Mouse (Mus musculus) forebrain, embryonic 13.5 days (tissue): ENCODE measurements around the gene Npas3. TPM values are rescaled to one million over a fixed set of nuclear protein-coding genes. Genes with fewer than 3 reads are reported as not detected.
A peak's percentile ranks its signal among the peaks of the same experiment; 100 is the strongest.

ENCODE experiments used
- ATAC-seq: fragments of 200-750 bp; cut with Nextera tagmentation; 2 replicates; pipeline ENCODE4 v1.8.0; 2017
- H3K27ac ChIP-seq: fragments of 300-500 bp; sonication (generic); 2 replicates; pipeline ENCODE4 v1.5.1; 2015; ENCODE audit warnings: inconsistent platforms, mild to moderate bottlenecking, moderate library complexity
- H3K27me3 ChIP-seq: fragments of 300-500 bp; sonication (generic); 2 replicates; pipeline ENCODE4 v1.6.1; 2015; ENCODE audit warnings: mild to moderate bottlenecking, inconsistent platforms
- H3K36me3 ChIP-seq: fragments of 300-500 bp; sonication (generic); 2 replicates; pipeline ENCODE4 v1.6.1; 2015; ENCODE audit warnings: mild to moderate bottlenecking, inconsistent platforms; ENCODE audit not compliant: poor library complexity, severe bottlenecking
- H3K4me1 ChIP-seq: fragments of 300-500 bp; sonication (generic); 2 replicates; pipeline ENCODE4 v1.6.1; 2015; ENCODE audit warnings: inconsistent platforms
- H3K4me2 ChIP-seq: fragments of 300-500 bp; sonication (generic); 2 replicates; pipeline ENCODE4 v1.6.1; 2015; ENCODE audit warnings: inconsistent platforms, mild to moderate bottlenecking, moderate library complexity
- H3K4me3 ChIP-seq: fragments of 300-500 bp; sonication (generic); 2 replicates; pipeline ENCODE4 v1.5.1; 2015; ENCODE audit warnings: mild to moderate bottlenecking, inconsistent platforms
- H3K9ac ChIP-seq: fragments of 300-500 bp; sonication (generic); 2 replicates; pipeline ENCODE4 v1.6.1; 2015; ENCODE audit warnings: mild to moderate bottlenecking, inconsistent platforms
- H3K9me3 ChIP-seq: fragments of 300-500 bp; sonication (generic); replicated peaks from 2 replicates; pipeline ENCODE4 v1.6.1; 2016; ENCODE audit warnings: inconsistent platforms
- WGBS: fragments of 180-500 bp; shearing (Covaris S2); methylation state at CpG from one replicate; pipeline ENCODE4 v1.1.7; 2015; 5-methylcytosine and 5-hydroxymethylcytosine counted together
- polyA plus RNA-seq: library from polyadenylated mRNA; unstranded; fragments of >200 nt; fragmentation: Nextera tagmentation; extraction: Ambion mirVana; gene quantifications from 2 replicates; pipeline ENCODE4 v1.2.1, GENCODE M21; 2015

Npas3 gene
- polyA plus RNA-seq, 1 experiment from 2014 or later: 16.8 TPM

DNA sequence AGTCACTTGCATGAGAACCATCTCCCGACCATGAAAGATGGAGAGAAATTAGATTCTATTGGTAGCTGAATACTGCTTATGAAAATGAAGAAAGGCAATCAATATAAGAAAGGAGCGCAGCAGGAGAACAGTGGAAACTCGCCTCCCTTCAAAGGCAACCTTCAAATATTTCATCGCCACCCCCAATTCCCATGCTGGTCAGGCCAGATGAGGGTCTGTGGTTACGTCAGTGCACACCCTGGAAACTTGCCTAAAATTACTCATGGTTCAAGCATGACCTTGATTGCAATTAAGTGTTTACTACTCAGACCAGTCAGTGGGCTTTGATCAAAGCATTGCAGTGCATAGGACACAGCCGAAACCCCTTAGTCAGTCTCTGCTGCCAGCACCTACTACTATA, 613.8 kb downstream of the Npas3 start:
- Histone ChIP-seq H3K4me2 (no peak overlapping the region), H3K9me3 (no peaks in the 10 kb centered on the region), H3K27ac (no peak overlapping the region), H3K27me3 (no peaks in the 10 kb centered on the region), H3K36me3 (no peaks in the 10 kb centered on the region), H3K9ac (no peak overlapping the region), H3K4me3 (no peak overlapping the region), H3K4me1 (peaks cover 24% of the 10 kb centered on the region)
- WGBS: 79% methylated on average over 6 of the region's 6 CpGs
- peak; percentile 62; the same call in 1 of the 2 replicates for ATAC-seq

DNA sequence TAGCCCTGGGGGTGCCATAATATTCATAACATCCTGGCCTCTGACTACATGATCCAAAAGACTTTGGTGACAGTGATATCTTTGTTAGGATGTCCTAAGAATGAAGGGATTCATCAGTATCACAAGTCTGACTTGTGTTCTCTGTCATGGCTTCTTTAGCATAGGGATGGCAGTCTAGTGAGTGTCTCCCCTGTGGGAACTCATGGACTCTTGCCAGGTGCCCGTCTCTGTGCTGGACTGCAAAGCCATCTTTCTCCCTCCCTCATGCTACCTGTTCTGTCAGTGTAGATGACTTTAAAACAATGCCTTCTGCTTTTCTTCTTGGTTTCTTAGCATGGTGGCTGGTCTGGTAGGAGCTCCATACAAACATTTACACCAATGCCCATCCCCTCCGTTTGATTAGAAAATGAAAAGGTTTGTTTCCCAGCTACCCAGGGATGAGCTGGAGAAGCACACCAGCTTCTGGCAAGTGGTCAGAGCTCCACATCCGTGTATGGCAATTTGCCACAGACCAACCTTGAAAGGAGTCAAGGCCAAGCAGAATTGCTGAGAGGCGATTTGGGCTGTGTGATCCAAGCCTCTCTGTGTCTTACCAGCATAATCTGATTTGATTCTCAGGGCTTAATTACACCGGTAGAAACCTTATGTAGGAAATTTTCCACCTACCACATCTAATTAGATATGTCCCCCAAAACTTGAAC, 616.1 kb downstream of the Npas3 start:
- no peak overlapping the region for H3K27ac ChIP-seq
- WGBS: 66% methylated on average over 5 of the region's 5 CpGs
- no peak for ATAC-seq

GRCm38 (mm10) chr12:53865691-53866090, 617.2 kb downstream of the Npas3 start:
- H3K9ac ChIP-seq: no peak overlapping the region
- no peak overlapping the region for H3K27ac ChIP-seq
- no peaks in the 10 kb centered on the region for H3K27me3 ChIP-seq
- H3K36me3 ChIP-seq: no peaks in the 10 kb centered on the region
- H3K4me3 ChIP-seq: no peak overlapping the region
- H3K9me3 ChIP-seq: no peaks in the 10 kb centered on the region
- WGBS: 50% methylated on average over 2 of the region's 2 CpGs
- peaks cover 31% of the 10 kb centered on the region for H3K4me1 ChIP-seq
- no peak overlapping the region for H3K4me2 ChIP-seq
- ATAC-seq: no peak

More for the DNA sequence above, 616.1 kb downstream of the Npas3 start:
- Histone ChIP-seq H3K27me3 (no peaks in the 10 kb centered on the region), H3K4me3 (no peak overlapping the region), H3K9ac (no peak overlapping the region), H3K4me2 (no peak overlapping the region), H3K36me3 (no peaks in the 10 kb centered on the region), H3K4me1 (peaks cover 27% of the 10 kb centered on the region), H3K9me3 (no peaks in the 10 kb centered on the region)

- H3K27me3 ChIP-seq: no peaks in the 10 kb centered on the region
- WGBS: 77% methylated on average over 4 of the region's 4 CpGs
- no peak overlapping the region for H3K4me2 ChIP-seq
- H3K9me3 ChIP-seq: no peaks in the 10 kb centered on the region
- no peak overlapping the region for H3K27ac ChIP-seq
- H3K9ac ChIP-seq: no peak overlapping the region
- H3K36me3 ChIP-seq: no peaks in the 10 kb centered on the region
- ATAC-seq: no peak
- H3K4me1 ChIP-seq: peaks cover 24% of the 10 kb centered on the region
- H3K4me3 ChIP-seq: no peak overlapping the region
These were observed 621.5 kb downstream of the Npas3 start for GRCm38 (mm10) chr12:53869981-53870380.

DNA sequence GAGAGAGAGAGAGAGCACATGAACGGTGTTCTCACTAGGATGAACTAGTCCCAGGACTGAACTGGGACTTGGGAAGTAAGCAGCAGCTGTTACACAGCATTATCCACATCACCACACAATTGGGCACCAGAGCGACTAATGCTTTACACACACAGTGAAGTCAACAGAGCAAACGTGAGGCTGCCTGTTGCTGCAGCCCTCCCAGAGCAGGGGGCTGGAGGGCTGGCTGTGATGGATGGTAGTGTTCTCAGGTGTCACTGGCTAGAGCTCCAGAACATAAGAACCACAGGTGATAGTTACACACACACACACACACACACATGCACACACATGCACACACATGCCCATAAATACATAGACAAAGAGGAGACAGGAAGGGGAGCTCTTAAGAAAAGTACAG, 626.7 kb downstream of the Npas3 start:
- Histone ChIP-seq H3K27me3 (no peaks in the 10 kb centered on the region), H3K4me3 (no peak overlapping the region), H3K36me3 (no peaks in the 10 kb centered on the region), H3K9ac (no peak overlapping the region), H3K9me3 (no peaks in the 10 kb centered on the region), H3K4me2 (no peak overlapping the region), H3K27ac (no peak overlapping the region), H3K4me1 (peaks cover 17% of the 10 kb centered on the region)
- peak; percentile 43; the same call in 1 of the 2 replicates for ATAC-seq
- 15% methylated on average over 3 of the region's 3 CpGs for WGBS

GRCm38 (mm10) chr12:53876693-53877092, 628.2 kb downstream of the Npas3 start:
- no peak overlapping the region for H3K4me3 ChIP-seq
- no peak for ATAC-seq
- no peaks in the 10 kb centered on the region for H3K27me3 ChIP-seq
- no peaks in the 10 kb centered on the region for H3K9me3 ChIP-seq
- 91% methylated on average over 5 of the region's 5 CpGs for WGBS
- H3K27ac ChIP-seq: no peak overlapping the region
- no peak overlapping the region for H3K4me2 ChIP-seq
- peaks cover 22% of the 10 kb centered on the region for H3K4me1 ChIP-seq
- no peaks in the 10 kb centered on the region for H3K36me3 ChIP-seq
- H3K9ac ChIP-seq: no peak overlapping the region

DNA sequence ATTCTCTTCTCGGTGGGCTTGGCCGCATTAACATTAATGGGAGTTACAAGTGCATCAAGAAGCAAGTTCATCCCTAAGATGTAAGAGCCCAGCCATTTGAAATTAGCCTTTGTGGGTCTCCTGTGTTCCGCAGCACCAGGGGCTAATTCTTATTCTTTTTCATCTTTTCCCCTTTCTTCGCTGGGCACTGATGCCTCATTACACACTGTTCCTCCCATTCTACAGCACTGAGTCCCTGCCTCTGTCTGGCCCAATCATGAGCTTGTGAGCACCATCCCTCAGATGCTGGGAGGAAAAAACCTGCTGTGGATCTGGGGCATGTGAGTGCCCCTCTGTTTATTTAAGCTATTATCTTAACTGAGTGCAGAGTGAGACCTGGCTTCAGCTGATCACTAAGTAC, 633.2 kb downstream of the Npas3 start:
- 43% methylated on average over 4 of the region's 4 CpGs for WGBS
- peaks cover 18% of the 10 kb centered on the region for H3K4me1 ChIP-seq
- ATAC-seq: no peak

DNA sequence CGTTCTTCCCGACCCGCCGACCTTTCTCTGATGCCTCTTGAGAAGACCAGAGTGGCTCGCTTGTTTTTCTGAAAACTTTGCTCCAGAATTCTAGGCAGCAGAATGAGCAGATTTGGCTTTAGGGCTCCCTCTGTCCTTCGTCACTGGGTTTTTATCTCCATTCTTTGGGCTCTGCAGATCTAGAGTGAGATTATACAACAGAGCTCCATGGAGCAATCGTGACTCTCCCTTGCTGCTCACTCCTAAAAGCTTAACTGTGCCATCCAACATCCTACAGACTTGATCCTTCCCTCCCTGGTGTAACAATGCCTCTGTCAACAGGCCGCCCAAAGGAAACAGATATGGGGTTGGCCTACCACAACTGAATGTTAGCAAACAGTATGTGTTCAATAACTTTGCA, 634.4 kb downstream of the Npas3 start:
- H3K27ac ChIP-seq: no peak overlapping the region
- 86% methylated on average over 8 of the region's 8 CpGs for WGBS
- no peak for ATAC-seq

More for the DNA sequence above, 633.2 kb downstream of the Npas3 start:
- Histone ChIP-seq H3K4me2 (no peak overlapping the region), H3K4me3 (no peak overlapping the region), H3K9ac (no peak overlapping the region), H3K27ac (no peak overlapping the region), H3K36me3 (no peaks in the 10 kb centered on the region), H3K27me3 (no peaks in the 10 kb centered on the region), H3K9me3 (no peaks in the 10 kb centered on the region)

GRCm38 (mm10) chr12:53888624-53889023, 640.1 kb downstream of the Npas3 start:
- H3K27ac ChIP-seq: no peak overlapping the region
- ATAC-seq: no peak
- no peaks in the 10 kb centered on the region for H3K36me3 ChIP-seq
- WGBS: 23% methylated on average over 4 of the region's 4 CpGs
- no peak overlapping the region for H3K9ac ChIP-seq
- H3K9me3 ChIP-seq: no peaks in the 10 kb centered on the region
- no peaks in the 10 kb centered on the region for H3K27me3 ChIP-seq
- H3K4me3 ChIP-seq: no peak overlapping the region
- no peak overlapping the region for H3K4me2 ChIP-seq
- peaks cover 21% of the 10 kb centered on the region for H3K4me1 ChIP-seq

More for the DNA sequence above, 634.4 kb downstream of the Npas3 start:
- H3K9ac ChIP-seq: no peak overlapping the region
- H3K4me1 ChIP-seq: peaks cover 19% of the 10 kb centered on the region
- no peak overlapping the region for H3K4me3 ChIP-seq
- no peaks in the 10 kb centered on the region for H3K27me3 ChIP-seq
- no peaks in the 10 kb centered on the region for H3K36me3 ChIP-seq
- H3K4me2 ChIP-seq: no peak overlapping the region
- H3K9me3 ChIP-seq: no peaks in the 10 kb centered on the region

- H3K27ac ChIP-seq: no peak overlapping the region
- no peak overlapping the region for H3K9ac ChIP-seq
- no peaks in the 10 kb centered on the region for H3K9me3 ChIP-seq
- no peak overlapping the region for H3K4me2 ChIP-seq
- H3K36me3 ChIP-seq: no peaks in the 10 kb centered on the region
- peaks cover 2% of the 10 kb centered on the region; the same call in 1 of the 2 replicates for H3K4me1 ChIP-seq
- no peak overlapping the region for H3K4me3 ChIP-seq
- 96% methylated on average over 5 of the region's 5 CpGs for WGBS
- ATAC-seq: no peak
- H3K27me3 ChIP-seq: no peaks in the 10 kb centered on the region
These were observed 647.4 kb downstream of the Npas3 start for GRCm38 (mm10) chr12:53895909-53896308.

- H3K9ac ChIP-seq: no peak overlapping the region
- ATAC-seq: no peak
- peaks cover 21% of the 10 kb centered on the region for H3K4me1 ChIP-seq
- no peaks in the 10 kb centered on the region for H3K36me3 ChIP-seq
- H3K9me3 ChIP-seq: no peaks in the 10 kb centered on the region
- no peaks in the 10 kb centered on the region for H3K27me3 ChIP-seq
- H3K27ac ChIP-seq: no peak overlapping the region
- no peak overlapping the region for H3K4me2 ChIP-seq
- H3K4me3 ChIP-seq: no peak overlapping the region
- 78% methylated on average over 8 of the region's 8 CpGs for WGBS
These were observed 660.3 kb downstream of the Npas3 start for GRCm38 (mm10) chr12:53908761-53909160.

GRCm38 (mm10) chr12:53910192-53910591, 661.7 kb downstream of the Npas3 start:
- no peak overlapping the region for H3K27ac ChIP-seq
- 93% methylated on average over 2 of the region's 2 CpGs for WGBS
- peaks cover 17% of the 10 kb centered on the region for H3K4me1 ChIP-seq
- no peak for ATAC-seq
- H3K9ac ChIP-seq: no peak overlapping the region
- no peaks in the 10 kb centered on the region for H3K27me3 ChIP-seq
- H3K4me3 ChIP-seq: no peak overlapping the region
- no peaks in the 10 kb centered on the region for H3K36me3 ChIP-seq
- H3K4me2 ChIP-seq: no peak overlapping the region
- no peaks in the 10 kb centered on the region for H3K9me3 ChIP-seq

GRCm38 (mm10) chr12:53922153-53922552, 673.7 kb downstream of the Npas3 start:
- H3K4me2 ChIP-seq: no peak overlapping the region
- ATAC-seq: no peak
- H3K4me3 ChIP-seq: no peak overlapping the region

More at GRCm38 (mm10) chr12:53922153-53922552, 673.7 kb downstream of the Npas3 start:
- H3K4me1 ChIP-seq: peaks cover 12% of the 10 kb centered on the region; the same call in 1 of the 2 replicates
- no peaks in the 10 kb centered on the region for H3K27me3 ChIP-seq
- no peak overlapping the region for H3K27ac ChIP-seq
- no peaks in the 10 kb centered on the region for H3K9me3 ChIP-seq
- no peak overlapping the region for H3K9ac ChIP-seq
- no peaks in the 10 kb centered on the region for H3K36me3 ChIP-seq
- WGBS: 87% methylated on average over 7 of the region's 7 CpGs
